Mouse (Mus musculus) inflammation-experienced regulatory T-cells (primary cell): ENCODE results near the gene Olfr586. TPM values are rescaled to one million over a fixed set of nuclear protein-coding genes. Genes with fewer than 3 reads are reported as not detected.

ENCODE experiments used
- polyA plus RNA-seq, 2 experiments: library from polyadenylated mRNA; unstranded; fragments of 100-300 nt; shearing (Covaris generic); gene quantifications; one replicate each; pipeline ENCODE4 v1.2.1; 2017

Gene Olfr586
- polyA plus RNA-seq = not detected

DNA sequence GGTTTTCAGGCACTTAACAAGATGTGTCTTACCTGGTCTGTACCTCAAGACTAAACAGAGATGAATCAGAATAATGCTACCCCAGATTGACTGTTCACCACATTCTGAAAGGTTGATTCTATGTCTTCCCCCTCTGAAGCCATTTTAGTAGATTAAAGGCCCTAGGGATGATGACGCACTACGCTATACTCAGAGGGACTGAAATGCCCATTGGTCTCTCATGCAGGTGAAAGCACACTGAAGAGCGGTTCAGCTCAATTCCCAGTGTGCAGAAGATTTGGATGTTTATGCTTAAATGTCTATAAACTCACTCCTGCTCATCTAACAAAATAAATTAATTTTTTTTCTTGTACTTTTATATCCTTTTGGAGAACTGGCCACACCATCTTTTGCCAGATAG is at the start of gene Olfr586:
Olfr586 (minus strand) TSS at position 101 of the 400 bp plus-strand sequence.

DNA sequence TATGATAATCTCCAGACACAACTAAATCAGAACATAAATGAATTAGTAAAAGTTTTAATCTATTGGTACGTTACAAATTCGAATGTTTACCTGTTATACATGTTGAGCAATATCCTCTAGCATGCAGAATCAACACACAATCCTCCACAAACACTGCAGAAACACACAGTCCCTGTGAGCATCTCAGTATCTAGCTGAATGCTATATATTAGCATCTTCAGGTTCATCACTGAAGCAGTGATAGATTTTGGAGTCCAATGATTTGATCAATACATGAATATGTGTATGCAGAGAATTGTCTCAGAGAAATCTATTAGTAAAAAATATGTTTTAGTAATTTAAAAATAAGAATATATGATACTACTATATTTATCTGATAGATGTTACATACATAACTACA is 30.8 kb upstream of the Olfr586 start, which contains the start of gene Olfr589:
Olfr589 (minus strand) TSS at position 101 of the 400 bp plus-strand sequence.

GRCm38 (mm10) chr7:103140579-103140978 is 15.1 kb upstream of the Olfr586 start, which contains the start of gene Olfr588-ps1:
Gene Olfr588-ps1 (plus strand): TSS chr7:103140879.

GRCm38 (mm10) chr7:103097420-103097819 is 28.0 kb downstream of the Olfr586 start, which contains the start of gene Olfr585:
Gene Olfr585 (plus strand): TSS chr7:103097720.

DNA sequence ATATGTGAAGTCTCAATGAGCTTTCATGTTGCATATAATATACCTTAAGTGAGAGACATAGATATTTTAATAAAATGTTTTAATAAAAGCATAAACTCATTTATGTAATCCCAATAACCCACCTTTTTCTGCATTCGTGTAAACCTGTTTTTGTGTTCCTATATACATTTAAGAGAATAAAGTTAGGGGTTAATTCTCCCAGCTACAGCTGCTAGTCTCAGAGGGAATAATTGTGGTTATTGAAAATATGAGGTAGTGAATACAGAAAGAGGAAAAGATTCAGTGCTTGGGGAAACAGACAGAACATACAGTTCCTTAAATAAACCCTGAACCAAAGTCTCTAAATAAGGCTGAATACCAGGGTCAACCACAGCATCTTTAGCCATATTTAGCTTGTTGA is 43.9 kb downstream of the Olfr586 start, which contains the start of gene Olfr584:
Olfr584 (plus strand) TSS at position 301 of the 400 bp plus-strand sequence.

Other genes starting within 250 kb of the Olfr586 start
- under 1 TPM in 1 of 2 experiments, not detected in 1; 0.91 TPM for gene Olfr568, start 248.5 kb downstream of the Olfr586 start, polyA plus RNA-seq
- gene Olfr569, start 234.8 kb downstream of the Olfr586 start, polyA plus RNA-seq = under 1 TPM in 1 of 2 experiments, not detected in 1; 0.05 TPM
- gene Olfr570, start 231.1 kb downstream of the Olfr586 start, polyA plus RNA-seq = not detected
- gene Olfr571, start 208.1 kb downstream of the Olfr586 start, polyA plus RNA-seq = under 1 TPM in 1 of 2 experiments, not detected in 1; 0.07 TPM
- gene Olfr572, start 201.2 kb downstream of the Olfr586 start, polyA plus RNA-seq = not detected
- under 1 TPM in 1 of 2 experiments, not detected in 1; 0.48 TPM for gene Olfr573-ps1, start 183.1 kb downstream of the Olfr586 start, polyA plus RNA-seq
- not detected for gene Olfr574, start 177.2 kb downstream of the Olfr586 start, polyA plus RNA-seq
- not detected for gene Olfr575, start 166.9 kb downstream of the Olfr586 start, polyA plus RNA-seq
- under 1 TPM in 1 of 2 experiments, not detected in 1; 0.13 TPM for gene Olfr576, start 163.0 kb downstream of the Olfr586 start, polyA plus RNA-seq
- under 1 TPM; 0.22 to 0.67 TPM for gene Olfr577, start 149.7 kb downstream of the Olfr586 start, polyA plus RNA-seq
- gene Olfr578, start 136.3 kb downstream of the Olfr586 start, polyA plus RNA-seq = not detected
- gene Olfr582, start 87.6 kb downstream of the Olfr586 start, polyA plus RNA-seq = not detected
- gene Olfr583, start 74.3 kb downstream of the Olfr586 start, polyA plus RNA-seq = not detected
- not detected for gene Olfr584, start 43.8 kb downstream of the Olfr586 start, polyA plus RNA-seq
- not detected for gene Olfr585, start 27.9 kb downstream of the Olfr586 start, polyA plus RNA-seq
- gene Olfr588-ps1, start 15.2 kb upstream of the Olfr586 start, polyA plus RNA-seq = under 1 TPM in 1 of 2 experiments, not detected in 1; 0.32 TPM
- gene Olfr589, start 30.7 kb upstream of the Olfr586 start, polyA plus RNA-seq = not detected
- 1 to 10 TPM in 1 of 2 experiments, under 1 TPM in 1; 0.42 to 1.0 TPM for gene Olfr591, start 52.7 kb upstream of the Olfr586 start, polyA plus RNA-seq
- under 1 TPM; 0.06 to 0.20 TPM for gene Olfr592, start 59.2 kb upstream of the Olfr586 start, polyA plus RNA-seq
- not detected for gene Olfr593, start 86.2 kb upstream of the Olfr586 start, polyA plus RNA-seq
- gene Olfr594, start 91.4 kb upstream of the Olfr586 start, polyA plus RNA-seq = 1 to 10 TPM in 1 of 2 experiments, not detected in 1; 1.1 TPM
- gene Usp17ld, start 126.9 kb upstream of the Olfr586 start, polyA plus RNA-seq = not detected
- gene Olfr596, start 180.0 kb upstream of the Olfr586 start, polyA plus RNA-seq = under 1 TPM in 1 of 2 experiments, not detected in 1; 0.29 TPM
- under 1 TPM; 0.10 to 0.17 TPM for gene Olfr597, start 190.7 kb upstream of the Olfr586 start, polyA plus RNA-seq
- not detected for gene Olfr598, start 197.9 kb upstream of the Olfr586 start, polyA plus RNA-seq
- not detected for gene Olfr599, start 210.3 kb upstream of the Olfr586 start, polyA plus RNA-seq
- gene Olfr600, start 224.0 kb upstream of the Olfr586 start, polyA plus RNA-seq = under 1 TPM in 1 of 2 experiments, not detected in 1; 0.89 TPM
- 1 to 10 TPM in 1 of 2 experiments, under 1 TPM in 1; 0.59 to 2.7 TPM for gene Olfr601, start 237.0 kb upstream of the Olfr586 start, polyA plus RNA-seq